Mouse (Mus musculus): ENCODE data around the gene Zfand2b.
A peak's percentile ranks its signal among the peaks of the same experiment; 100 is the strongest.

Zfand2b gene

DNA sequence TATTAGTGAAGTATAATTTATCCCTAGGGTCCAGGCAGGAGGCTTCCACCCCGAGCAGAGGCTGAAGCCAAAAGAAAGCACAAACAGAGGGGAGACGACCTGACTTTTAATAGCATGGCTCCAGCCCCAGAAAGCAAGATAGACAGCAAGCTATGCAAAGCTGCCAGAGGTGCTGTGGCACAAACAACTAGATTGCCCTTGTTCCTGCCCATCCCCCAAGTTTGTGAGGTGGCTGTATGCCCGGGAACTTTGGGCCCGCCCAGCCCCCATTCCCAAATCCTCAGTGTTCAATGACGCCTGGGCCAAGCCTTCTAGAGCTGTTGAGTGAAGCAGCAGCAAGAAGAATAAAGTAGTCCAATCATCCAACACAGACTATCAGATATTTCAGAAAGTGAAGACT lies 46.4 kb downstream of the Zfand2b start:
- DNase-seq, result peak; percentile 86 to 88

DNA sequence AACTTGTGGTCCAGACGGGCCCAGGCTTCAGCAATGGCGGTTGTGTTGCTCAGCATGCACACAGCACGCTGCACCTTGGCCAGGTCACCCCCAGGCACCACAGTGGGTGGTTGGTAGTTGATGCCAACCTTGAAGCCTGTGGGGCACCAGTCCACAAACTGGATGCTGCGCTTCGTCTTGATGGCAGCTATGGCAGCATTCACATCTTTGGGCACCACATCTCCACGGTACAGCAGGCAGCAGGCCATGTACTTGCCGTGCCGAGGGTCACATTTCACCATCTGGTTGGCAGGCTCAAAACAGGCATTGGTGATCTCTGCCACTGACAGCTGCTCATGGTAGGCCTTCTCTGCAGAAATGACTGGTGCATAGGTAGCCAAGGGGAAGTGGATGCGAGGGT lies 47.3 kb downstream of the Zfand2b start:
- DNase-seq, result peak in 1 of 2 experiments; percentile 30

DNA sequence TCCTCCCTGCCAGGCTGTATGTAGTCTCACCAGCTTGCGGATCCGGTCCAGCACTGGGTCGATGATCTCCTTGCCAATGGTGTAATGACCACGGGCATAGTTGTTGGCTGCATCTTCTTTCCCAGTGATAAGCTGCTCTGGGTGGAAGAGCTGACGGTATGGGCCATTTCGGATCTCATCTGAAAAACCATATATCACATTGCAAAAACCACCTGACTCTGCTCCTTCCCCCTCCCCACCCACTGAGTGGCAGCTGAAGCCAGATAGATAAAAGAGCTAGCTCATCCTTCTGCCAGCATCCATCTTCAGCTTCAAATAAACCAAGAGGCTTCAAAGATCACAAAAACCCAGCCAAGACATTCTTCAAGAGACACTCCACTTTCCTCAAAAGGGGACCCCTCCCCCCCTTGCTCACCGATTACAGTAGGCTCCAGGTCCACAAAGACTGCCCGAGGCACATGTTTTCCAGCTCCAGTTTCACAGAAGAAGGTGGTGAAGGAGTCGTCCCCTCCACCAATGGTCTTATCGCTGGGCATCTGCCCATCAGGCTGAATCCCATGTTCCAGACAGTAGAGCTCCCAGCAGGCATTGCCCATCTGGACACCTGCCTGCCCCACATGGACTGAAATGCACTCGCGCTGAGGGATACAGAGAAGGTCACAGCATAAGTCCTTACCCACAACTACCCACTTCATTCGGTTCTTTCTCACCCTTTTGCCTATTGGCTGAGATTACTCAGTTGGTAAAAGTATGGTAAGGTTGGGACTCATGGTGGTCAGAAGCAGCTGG lies 48.5 kb downstream of the Zfand2b start:
- peak; percentile 45 to 50 for DNase-seq

DNA sequence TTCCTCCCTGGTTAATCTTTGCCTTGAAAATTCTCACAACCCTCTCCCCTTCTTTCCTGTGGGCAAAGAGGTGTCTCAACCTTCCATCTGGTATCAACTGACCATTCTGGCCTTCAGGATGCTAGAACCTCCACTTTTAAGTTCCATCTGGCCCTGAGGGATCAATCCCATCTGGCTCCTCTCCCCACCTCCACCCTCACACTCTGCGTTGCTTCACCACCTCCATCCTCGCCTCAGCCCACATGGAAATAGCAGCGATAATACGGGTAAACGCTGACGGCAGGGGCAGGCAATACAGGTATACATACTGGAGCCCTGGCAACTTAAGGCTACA lies 49.4 kb downstream of the Zfand2b start:
- peak in 1 of 2 experiments; percentile 27 for DNase-seq

DNA sequence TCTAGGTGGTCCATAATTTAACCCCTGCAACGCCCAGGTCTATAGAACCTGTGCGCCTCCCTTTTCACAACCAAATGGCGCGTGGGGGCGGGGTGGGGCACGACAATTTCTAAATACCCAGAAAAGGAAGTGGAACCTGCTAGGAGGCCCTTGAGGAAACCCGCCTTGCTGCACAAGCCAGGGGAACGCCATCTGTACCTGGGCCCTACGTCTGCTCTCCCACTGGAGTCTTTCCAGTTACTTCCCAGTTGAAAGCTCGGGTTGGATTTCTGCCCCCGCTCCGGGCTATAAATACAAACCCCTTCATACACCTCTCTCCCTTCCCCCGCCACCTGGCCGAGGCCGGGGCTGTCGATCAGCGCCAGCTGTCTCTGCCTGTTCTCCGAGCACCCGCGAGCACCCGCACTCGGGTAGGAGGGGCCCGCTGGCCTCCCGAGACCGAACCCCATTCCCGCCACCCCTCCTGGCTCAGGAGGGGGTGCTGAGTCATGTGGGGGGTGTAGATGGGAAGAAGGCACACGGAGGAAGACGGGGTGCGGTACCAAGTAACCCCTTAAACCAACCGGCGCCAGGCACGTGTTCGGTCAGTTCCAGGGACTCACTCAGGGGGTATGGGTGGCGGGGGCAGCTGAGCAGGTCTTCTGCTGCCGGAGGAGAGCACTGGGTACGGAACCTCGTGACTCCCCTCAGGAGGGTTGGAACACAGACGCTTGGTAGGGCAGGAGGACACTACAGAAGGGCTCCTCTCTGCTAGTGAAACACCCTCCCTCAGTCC lies 50.0 kb downstream of the Zfand2b start:
- DNase-seq, result peak; percentile 41 to 47

DNA sequence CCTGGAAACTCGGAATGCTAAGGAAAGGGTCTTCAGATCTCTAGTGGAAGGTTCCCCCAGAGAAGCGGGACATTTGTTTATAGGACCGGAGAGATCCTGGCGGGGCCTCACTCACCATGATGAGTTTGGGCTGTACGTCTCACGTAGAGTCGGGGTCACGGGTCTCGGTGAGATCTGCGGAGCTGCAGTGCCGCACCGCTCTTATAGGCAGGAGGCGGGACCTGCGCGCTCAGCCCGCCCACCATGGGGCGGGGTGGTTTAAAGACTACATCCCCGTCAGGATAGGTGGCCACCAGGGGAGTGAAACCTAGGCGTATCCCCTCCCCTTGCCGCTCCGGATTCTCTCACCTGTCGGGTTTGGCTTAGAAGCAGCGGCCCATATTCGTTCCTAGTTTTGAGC lies 50.6 kb downstream of the Zfand2b start:
- peak; percentile 95 to 98 for DNase-seq

DNA sequence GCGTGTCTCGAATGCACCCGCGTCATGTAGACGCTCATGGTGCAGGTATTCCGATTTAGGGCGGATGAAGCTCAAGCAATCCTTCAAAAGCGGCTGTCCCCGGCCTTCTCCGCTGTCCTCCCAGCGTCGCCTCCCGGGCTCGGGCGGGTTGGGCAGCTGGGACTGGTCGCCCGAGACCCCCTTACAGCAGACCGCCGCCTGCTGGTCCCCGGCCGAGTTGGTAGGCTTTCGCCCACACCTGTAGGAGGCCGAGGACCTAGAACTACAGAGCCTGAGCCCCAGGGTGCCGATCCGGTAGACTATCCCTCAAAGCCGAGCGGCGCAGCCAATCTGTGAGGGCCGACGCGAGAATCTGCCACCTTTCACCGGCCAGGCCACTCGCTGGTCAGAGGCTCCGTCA lies 51.1 kb downstream of the Zfand2b start, which contains the start of gene Tuba4a:
TSS of gene Tuba4a (minus strand) at position 335 of the 400 bp plus-strand sequence.
- peak in 1 of 2 experiments; percentile 38 for DNase-seq
